In genomic region chr1:153635521-153635920, GRCm38 (mm10) we compare ENCODE assay signal across 9 mouse cellular contexts. TPM values are rescaled to one million over a fixed set of nuclear protein-coding genes. Genes with fewer than 3 reads are reported as not detected.
DNase-seq lines count a peak whose midpoint lies in the region; ATAC-seq and TF ChIP-seq lines count a peak whose summit lies in the region.
"Had no signal": no experiment of that assay in that cellular context is flagged by ENCODE, and none has a peak within 500 bp of the region (broad histone marks: within the 10 kb centered on the region; RNA-seq: fewer than 3 reads in every experiment).

No protein-coding gene starts in this region.

- H3K4me1 ChIP-seq in midbrain, postnatal 0 days (ENCODE audit: insufficient read depth, low read length), result no peaks in the 10 kb centered on the region
- no peaks in the 10 kb centered on the region for H3K4me1 ChIP-seq in midbrain, embryonic 10.5 days
- peaks cover 24% of the 10 kb centered on the region for H3K4me1 ChIP-seq in heart, postnatal 0 days (ENCODE audit: control insufficient read depth, insufficient read depth)
- peaks cover 11% of the 10 kb centered on the region; the same call in 1 of the 2 replicates for H3K4me1 ChIP-seq in limb, embryonic 14.5 days (ENCODE audit: control insufficient read depth, insufficient read depth, low read length)

- DNase-seq in adrenal gland, adult (ENCODE audit: inconsistent age in 2 of 2, low spot score in 1 of 2), result peak; percentile 55 to 88
- no peak for DNase-seq in adrenal gland, postnatal 4 days (ENCODE audit: low spot score in 2 of 2)
- peak; percentile 73 for DNase-seq in midbrain, postnatal 0 days (ENCODE audit: low spot score)
- DNase-seq in midbrain, embryonic 10.5 days (ENCODE audit: low spot score), result no peak
- no peak for DNase-seq in heart, postnatal 0 days (ENCODE audit: low spot score)
- peak; percentile 71 for DNase-seq in limb, embryonic 14.5 days (ENCODE audit: low spot score)
- DNase-seq in thymus, postnatal 10 days (ENCODE audit: low spot score in 2 of 2), result no peak
- DNase-seq in liver, result no peak

- no peak overlapping the region for H3K4me3 ChIP-seq in midbrain, postnatal 0 days (ENCODE audit: low read depth, low read length)
- no peak overlapping the region for H3K4me3 ChIP-seq in midbrain, embryonic 10.5 days
- H3K4me3 ChIP-seq in heart, postnatal 0 days (ENCODE audit: low read depth, low read length), result no peak overlapping the region
- H3K4me3 ChIP-seq in limb, embryonic 14.5 days (replicated peaks; ENCODE audit: low read length), result no peak overlapping the region

- H3K27me3 ChIP-seq in midbrain, postnatal 0 days (ENCODE audit: insufficient read depth, low read length), result no peaks in the 10 kb centered on the region
- H3K27me3 ChIP-seq in midbrain, embryonic 10.5 days (ENCODE audit: low read depth, poor library complexity, severe bottlenecking), result no peaks in the 10 kb centered on the region
- no peaks in the 10 kb centered on the region for H3K27me3 ChIP-seq in heart, postnatal 0 days (ENCODE audit: control insufficient read depth, insufficient read depth, low read length)
- no peaks in the 10 kb centered on the region for H3K27me3 ChIP-seq in limb, embryonic 14.5 days (ENCODE audit: control insufficient read depth, insufficient read depth, low read length)

- WGBS in midbrain, postnatal 0 days, result 76% methylated on average over 3 of the region's 3 CpGs
- WGBS in midbrain, embryonic 10.5 days, result 94% methylated on average over 3 of the region's 3 CpGs
- 49% methylated on average over 3 of the region's 3 CpGs for WGBS in heart, postnatal 0 days
- 62% methylated on average over 3 of the region's 3 CpGs for WGBS in limb, embryonic 14.5 days

- no peak overlapping the region for H3K27ac ChIP-seq in midbrain, postnatal 0 days (ENCODE audit: low read depth, low read length)
- H3K27ac ChIP-seq in midbrain, embryonic 10.5 days (replicated peaks), result no peak overlapping the region
- no peak overlapping the region for H3K27ac ChIP-seq in heart, postnatal 0 days (ENCODE audit: low read depth)
- no peak overlapping the region for H3K27ac ChIP-seq in limb, embryonic 14.5 days (replicated peaks; ENCODE audit: low read depth, low read length)

- H3K4me2 ChIP-seq in midbrain, postnatal 0 days (ENCODE audit: low read depth, low read length, poor library complexity, severe bottlenecking), result no peak overlapping the region
- H3K4me2 ChIP-seq in heart, postnatal 0 days (ENCODE audit: low read depth, low read length), result no peak overlapping the region
- no peak overlapping the region for H3K4me2 ChIP-seq in limb, embryonic 14.5 days (replicated peaks; ENCODE audit: low read depth, low read length, severe bottlenecking)

- no peaks in the 10 kb centered on the region for H3K36me3 ChIP-seq in midbrain, postnatal 0 days (ENCODE audit: insufficient read depth, low read length)
- no peaks in the 10 kb centered on the region for H3K36me3 ChIP-seq in midbrain, embryonic 10.5 days
- H3K36me3 ChIP-seq in heart, postnatal 0 days (replicated peaks; ENCODE audit: control insufficient read depth, insufficient read depth, low read length), result no peaks in the 10 kb centered on the region
- no peaks in the 10 kb centered on the region for H3K36me3 ChIP-seq in limb, embryonic 14.5 days (ENCODE audit: control insufficient read depth, insufficient read depth, low read length)

- TF ChIP-seq POLR2A in limb, embryonic 14.5 days (IDR thresholded peaks at IDR 0.05; ENCODE audit: borderline replicate concordance, extremely low read depth, insufficient read depth, insufficient read length), result no peak

- no peak for TF ChIP-seq CTCF in midbrain, postnatal 0 days (IDR thresholded peaks at IDR 0.05)
- no peak for TF ChIP-seq CTCF in heart, postnatal 0 days (IDR thresholded peaks at IDR 0.05; ENCODE audit: low read depth)

- no peak for TF ChIP-seq EP300 in heart, postnatal 0 days (IDR thresholded peaks at IDR 0.05; ENCODE audit: low read depth)

- no peak overlapping the region for H3K9ac ChIP-seq in midbrain, postnatal 0 days (replicated peaks; ENCODE audit: low read length, poor library complexity, severe bottlenecking)
- H3K9ac ChIP-seq in heart, postnatal 0 days (replicated peaks; ENCODE audit: low read depth, low read length), result no peak overlapping the region
- no peak overlapping the region for H3K9ac ChIP-seq in limb, embryonic 14.5 days (ENCODE audit: low read depth, low read length, severe bottlenecking)

- no peaks in the 10 kb centered on the region for H3K9me3 ChIP-seq in midbrain, postnatal 0 days (ENCODE audit: low read length)
- no peaks in the 10 kb centered on the region for H3K9me3 ChIP-seq in midbrain, embryonic 10.5 days (replicated peaks)
- no peaks in the 10 kb centered on the region for H3K9me3 ChIP-seq in heart, postnatal 0 days (replicated peaks; ENCODE audit: control insufficient read depth, low read length)
- no peaks in the 10 kb centered on the region for H3K9me3 ChIP-seq in limb, embryonic 14.5 days (ENCODE audit: control insufficient read depth, low read length)

- no peak for ATAC-seq in midbrain, postnatal 0 days (ENCODE audit: low FRiP score)
- ATAC-seq in heart, postnatal 0 days (ENCODE audit: insufficient read depth, low read depth), result peak; percentile 39; the same call in 1 of the 2 replicates
- no peak for ATAC-seq in limb, embryonic 14.5 days (ENCODE audit: low FRiP score, low read depth)

RNA-seq across cellular contexts. Expression of gene Rgs8, which starts 17.3 kb away (rescaled TPM):
- under 1 TPM; 0.48 to 0.65 TPM for total RNA-seq in adrenal gland, postnatal 4 days (2021)
- 40.7 and 68.0 TPM in 2 replicates for total RNA-seq in midbrain, postnatal 0 days (2014; rRNA removed)
- 31.1 and 32.1 TPM in 2 replicates for polyA plus RNA-seq in midbrain, postnatal 0 days (2015; fragmentation: Nextera tagmentation; extraction: Ambion mirVana)
- polyA plus RNA-seq in midbrain, embryonic 10.5 days (2016; fragmentation: Nextera tagmentation; extraction: Ambion mirVana), result 8.3 and 15.1 TPM in 2 replicates
- total RNA-seq in heart, postnatal 0 days (2014; rRNA removed; ENCODE audit: low replicate concordance), result 0.08 TPM in 1 of 2 replicates, not detected in the other
- polyA plus RNA-seq in heart, postnatal 0 days (2015; fragmentation: Nextera tagmentation; extraction: Ambion mirVana), result 0.03 and 0.05 TPM in 2 replicates
- polyA plus RNA-seq in limb, embryonic 14.5 days (2012; rRNA removed), result 1.9 and 2.3 TPM in 2 replicates
- 1.1 and 1.3 TPM in 2 replicates for polyA plus RNA-seq in limb, embryonic 14.5 days (2014; fragmentation: Nextera tagmentation; extraction: Ambion mirVana)
- total RNA-seq: neutrophil, adult 5-6 weeks had no signal

Comparison
In these comparisons a context has a peak if more than half of its experiments do, and no peak if none do; other contexts are left out.
1. DNase-seq: peak in adrenal gland, adult (2 of 2), midbrain, postnatal 0 days (single experiment) and limb, embryonic 14.5 days (single experiment); none in adrenal gland, postnatal 4 days (0 of 2), midbrain, embryonic 10.5 days (single experiment), heart, postnatal 0 days (single experiment), thymus, postnatal 10 days (0 of 2) and liver (single experiment).